Comparison of ENCODE assay signal across 8 mouse cellular contexts in the genomic region with DNA sequence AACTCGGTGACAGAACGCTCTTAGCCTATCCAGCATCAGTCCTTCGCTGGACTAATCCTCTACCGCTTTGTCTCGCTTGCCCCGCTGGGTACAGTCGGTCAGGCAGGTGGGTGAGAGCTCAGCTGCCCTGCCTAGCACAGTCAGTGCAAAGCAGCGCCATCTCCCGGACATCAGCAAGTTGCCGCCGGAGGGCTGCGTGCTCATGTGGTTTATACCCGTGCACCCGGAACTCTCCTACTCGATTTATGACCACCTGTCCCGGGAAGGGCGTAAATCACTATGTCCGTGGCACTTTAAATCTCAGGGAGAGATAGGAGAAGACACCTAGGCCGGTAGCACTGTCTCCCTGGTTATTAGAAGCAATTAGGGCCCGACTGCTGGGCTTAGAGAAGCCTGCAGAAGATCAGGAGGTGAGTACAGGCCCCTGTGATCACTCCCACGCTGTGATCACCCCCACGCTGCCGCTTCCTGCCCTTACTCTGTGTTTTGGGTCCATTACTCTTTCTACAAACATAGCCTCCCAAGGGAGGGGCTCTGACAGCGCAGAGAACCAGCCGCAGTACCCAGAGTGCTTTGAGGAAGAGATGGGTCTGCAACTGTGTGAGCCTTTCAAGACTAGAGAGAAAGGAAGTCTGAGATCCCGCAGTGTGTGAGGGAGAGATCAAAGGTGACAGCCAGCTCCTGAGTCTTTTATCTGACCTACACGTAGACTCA. TPM values are rescaled to one million over a fixed set of nuclear protein-coding genes. Genes with fewer than 3 reads are reported as not detected.
A peak's percentile ranks its signal among the peaks of the same experiment; 100 is the strongest.
DNase-seq lines count a peak whose midpoint lies in the region; ATAC-seq and TF ChIP-seq lines count a peak whose summit lies in the region.

No protein-coding gene starts in this region.

- H3K4me1 ChIP-seq in heart, embryonic 14.5 days (ENCODE audit: control insufficient read depth in 2 of 2, insufficient read depth in 2 of 2, low read length in 2 of 2) = no peaks in the 10 kb centered on the region; a peak in 1 of 4 replicates
- H3K4me1 ChIP-seq in kidney, postnatal 0 days (replicated peaks; ENCODE audit: insufficient read depth, low read length) = no peaks in the 10 kb centered on the region
- H3K4me1 ChIP-seq in spleen, adult 2 months (ENCODE audit: control insufficient read depth, insufficient read depth, insufficient read length) = no peaks in the 10 kb centered on the region

- no peak for TF ChIP-seq POLR2A in spleen, adult 2 months (IDR thresholded peaks at IDR 0.05; ENCODE audit: low read depth, low read length)

- H3K36me3 ChIP-seq in heart, embryonic 14.5 days (ENCODE audit: control insufficient read depth, insufficient read depth, low read length) = no peaks in the 10 kb centered on the region
- no peaks in the 10 kb centered on the region for H3K36me3 ChIP-seq in kidney, postnatal 0 days (ENCODE audit: insufficient read depth, low read length)
- no peaks in the 10 kb centered on the region for H3K36me3 ChIP-seq in spleen, adult 2 months (ENCODE audit: control insufficient read depth, insufficient read depth, low read length)

- DNase-seq in left cerebral cortex, postnatal 14 days (ENCODE audit: low spot score in 2 of 2) = peak; percentile 22 to 25
- DNase-seq in left cerebral cortex, adult 8-10 months (ENCODE audit: low spot score in 2 of 2) = no peak
- DNase-seq in cerebellum, postnatal 4 days (ENCODE audit: low spot score in 2 of 2) = peak; percentile 35 to 37
- DNase-seq in kidney, postnatal 0 days (ENCODE audit: low spot score) = peak; percentile 81
- peak; percentile 66 to 78 for DNase-seq in lung, postnatal 4 days
- DNase-seq in spleen, adult 2 months (ENCODE audit: low read depth in 1 of 2, low spot score in 2 of 2) = peak; percentile 70 to 86
- no peak for DNase-seq in frontal cortex, postnatal 36 days (ENCODE audit: low spot score in 2 of 2)

- peak; percentile 73 for TF ChIP-seq CTCF in kidney, postnatal 0 days (IDR thresholded peaks at IDR 0.05; ENCODE audit: low read depth)
- peak; percentile 84 for TF ChIP-seq CTCF in spleen, adult 2 months (IDR thresholded peaks at IDR 0.05; ENCODE audit: extremely low read depth, insufficient read depth, insufficient read length, insufficient replicate concordance)

- ATAC-seq in heart, embryonic 14.5 days (ENCODE audit: insufficient number of reproducible peaks, insufficient read depth, low FRiP score, low read depth) = no peak
- ATAC-seq in kidney, postnatal 0 days (replicated peaks; ENCODE audit: low FRiP score, low read depth) = peak; percentile 79

- H3K4me3 ChIP-seq in heart, embryonic 14.5 days (ENCODE audit: control insufficient read depth in 1 of 2, insufficient read depth in 1 of 2, low read depth in 1 of 2, low read length in 2 of 2) = no peak overlapping the region
- no peak overlapping the region for H3K4me3 ChIP-seq in kidney, postnatal 0 days (replicated peaks; ENCODE audit: low read depth, low read length)
- peak overlapping the region; percentile 10; the same call in 1 of the 2 replicates for H3K4me3 ChIP-seq in spleen, adult 2 months (ENCODE audit: extremely low read depth, insufficient read depth, insufficient read length)

- intact Hi-C loops in left cerebral cortex, postnatal 14 days (cut with DNase I) = no loop called here

- H3K27me3 ChIP-seq in heart, embryonic 14.5 days (ENCODE audit: control insufficient read depth, insufficient read depth, low read length) = no peaks in the 10 kb centered on the region; the same call in 1 of the 2 replicates
- H3K27me3 ChIP-seq in kidney, postnatal 0 days (ENCODE audit: insufficient read depth, low read length) = no peaks in the 10 kb centered on the region
- no peaks in the 10 kb centered on the region for H3K27me3 ChIP-seq in spleen, adult 2 months (ENCODE audit: control insufficient read depth, insufficient read depth, low read length)

- 0 out of 2 replicates have a peak, but pooled peaks cover 4% of the 10 kb centered on the region for H3K9me3 ChIP-seq in heart, embryonic 14.5 days (ENCODE audit: control insufficient read depth, low read length)
- no peaks in the 10 kb centered on the region for H3K9me3 ChIP-seq in kidney, postnatal 0 days (replicated peaks; ENCODE audit: low read length)

- H3K4me2 ChIP-seq in heart, embryonic 14.5 days (ENCODE audit: low read length) = peak overlapping the region; percentile 45
- peak overlapping the region; percentile 27 for H3K4me2 ChIP-seq in kidney, postnatal 0 days (ENCODE audit: low read length)

- no peak overlapping the region for H3K9ac ChIP-seq in heart, embryonic 14.5 days (ENCODE audit: low read length)
- no peak overlapping the region for H3K9ac ChIP-seq in kidney, postnatal 0 days (ENCODE audit: low read depth, low read length)

- WGBS in heart, embryonic 14.5 days = 17% methylated on average over 27 of the region's 27 CpGs
- 8% methylated on average over 27 of the region's 27 CpGs for WGBS in kidney, postnatal 0 days
- WGBS in spleen, adult 2 months = 7% methylated on average over 27 of the region's 27 CpGs

- no peak overlapping the region for H3K27ac ChIP-seq in heart, embryonic 14.5 days (replicated peaks in 1 of 2; ENCODE audit: control insufficient read depth in 1 of 2, insufficient read depth in 1 of 2, low read depth in 2 of 2, low read length in 2 of 2)
- H3K27ac ChIP-seq in kidney, postnatal 0 days = no peak overlapping the region
- peak overlapping the region; percentile 78 for H3K27ac ChIP-seq in spleen, adult 2 months (ENCODE audit: insufficient read depth, low read length)

RNA-seq across cellular contexts. Expression of a gene that starts 17.8 kb away (rescaled TPM):
- total RNA-seq in left cerebral cortex, postnatal 14 days (2021) = under 1 TPM in 1 of 2 experiments, not detected in 1; 0.36 TPM
- total RNA-seq in left cerebral cortex, adult 8-10 months (2022) = under 1 TPM in 1 of 4 experiments, not detected in 3; 0.28 TPM
- polyA plus RNA-seq in heart, embryonic 14.5 days (2014; fragmentation: Nextera tagmentation; extraction: Ambion mirVana) = not detected in 2 replicates
- 0.23 and 0.29 TPM in 2 replicates for polyA plus RNA-seq in kidney, postnatal 0 days (2015; fragmentation: Nextera tagmentation; extraction: Ambion mirVana)
- polyA plus RNA-seq in spleen, adult 2 months (2012; rRNA removed) = 0.07 and 0.21 TPM in 2 replicates

RNA-seq across cellular contexts. Expression of a gene that starts 52.9 kb away (rescaled TPM):
- 100 to 1,000 TPM in 1 of 2 experiments, 10 to 100 TPM in 1; 100.0 to 122 TPM for total RNA-seq in left cerebral cortex, postnatal 14 days (2021)
- 100 to 1,000 TPM; 154 to 172 (median 165) TPM for total RNA-seq in left cerebral cortex, adult 8-10 months (2022)
- polyA plus RNA-seq in heart, embryonic 14.5 days (2014; fragmentation: Nextera tagmentation; extraction: Ambion mirVana) = 144 and 148 TPM in 2 replicates
- 318 and 327 TPM in 2 replicates for polyA plus RNA-seq in kidney, postnatal 0 days (2015; fragmentation: Nextera tagmentation; extraction: Ambion mirVana)
- polyA plus RNA-seq in spleen, adult 2 months (2012; rRNA removed) = 52.4 and 66.1 TPM in 2 replicates

Comparison
In these comparisons a context has a peak if more than half of its experiments do, and no peak if none do; other contexts are left out.
1. DNase-seq: peak in left cerebral cortex, postnatal 14 days (2 of 2), cerebellum, postnatal 4 days (2 of 2), kidney, postnatal 0 days (single experiment), lung, postnatal 4 days (2 of 2) and spleen, adult 2 months (2 of 2); none in left cerebral cortex, adult 8-10 months (0 of 2) and frontal cortex, postnatal 36 days (0 of 2).